Mouse (Mus musculus) urinary bladder, adult 18-20 months (tissue): Measurements from ENCODE around the gene Ston2.
"Not testable (repeated sequence)": the region's sequence is repeated elsewhere in the genome, so short reads cannot be mapped to it uniquely, and the experiment has no call there.

Experiments used
- DNase-seq, 2 experiments: peaks; one replicate each; pipeline ENCODE4 v3.0.0; 2022; ENCODE audit warnings: low spot score in 2 of 2, mixed read lengths in 2 of 2

The Ston2 gene

DNA sequence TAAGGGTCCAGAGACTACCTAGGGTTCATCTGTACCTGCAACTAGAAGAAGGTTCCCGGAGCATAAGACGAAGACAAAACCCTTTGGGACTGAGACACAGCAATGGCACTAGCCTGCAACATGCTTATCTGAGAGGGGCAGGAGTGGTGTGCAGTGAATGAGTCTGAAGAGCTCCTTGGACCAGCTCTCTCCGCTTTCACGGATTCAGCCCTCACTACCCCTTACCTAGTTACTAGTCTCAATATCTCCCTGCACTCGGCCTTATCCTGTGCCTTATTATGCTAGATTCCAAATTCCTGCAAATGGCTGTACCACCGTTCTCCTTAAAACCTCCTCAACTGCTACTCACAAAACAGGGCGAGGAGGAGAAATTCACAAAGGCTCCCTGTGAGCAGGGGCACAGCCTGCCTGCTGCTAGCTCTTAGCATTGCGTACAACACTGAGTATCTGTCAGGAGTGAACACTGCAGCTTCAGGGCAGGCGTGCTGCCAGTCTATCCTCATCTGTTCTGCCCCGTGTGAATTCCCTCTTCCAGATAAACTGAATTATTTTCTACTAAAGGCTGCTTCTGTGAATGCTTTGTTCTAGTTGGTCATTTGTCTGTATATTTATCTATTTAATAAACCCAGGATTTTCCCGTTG lies 38.5 kb downstream of the Ston2 start:
- no peak for DNase-seq

DNA sequence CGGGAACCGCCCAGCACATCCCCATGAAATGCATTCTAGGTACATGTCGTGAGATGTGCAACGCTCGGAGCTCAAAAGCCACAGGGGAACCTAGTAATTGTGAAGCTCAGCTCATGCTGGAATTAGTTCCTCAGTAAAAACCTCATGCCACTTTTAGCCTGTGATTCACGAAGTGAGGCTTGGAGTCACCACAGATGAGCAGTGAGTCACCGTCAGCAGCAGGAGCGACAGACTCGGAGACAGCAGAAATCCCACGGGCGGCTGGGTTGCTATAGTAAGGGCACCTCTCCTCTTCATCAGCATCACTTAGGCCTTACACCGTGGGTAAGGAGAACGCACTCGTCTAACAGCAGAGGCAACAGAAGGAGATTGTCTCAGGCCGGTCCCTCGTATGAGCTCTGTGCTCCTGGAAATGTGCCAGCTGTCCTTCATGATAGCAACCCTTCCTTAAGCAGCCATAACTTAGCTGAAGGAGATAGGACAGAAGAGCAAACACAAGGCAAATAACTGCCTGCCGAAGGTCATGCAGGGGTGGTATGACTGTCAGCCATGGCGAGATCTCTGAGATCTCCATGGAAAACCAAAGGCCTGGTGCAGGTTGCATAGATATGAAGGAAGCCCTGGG lies 39.8 kb downstream of the Ston2 start:
- DNase-seq: peak; percentile 18 to 25

DNA sequence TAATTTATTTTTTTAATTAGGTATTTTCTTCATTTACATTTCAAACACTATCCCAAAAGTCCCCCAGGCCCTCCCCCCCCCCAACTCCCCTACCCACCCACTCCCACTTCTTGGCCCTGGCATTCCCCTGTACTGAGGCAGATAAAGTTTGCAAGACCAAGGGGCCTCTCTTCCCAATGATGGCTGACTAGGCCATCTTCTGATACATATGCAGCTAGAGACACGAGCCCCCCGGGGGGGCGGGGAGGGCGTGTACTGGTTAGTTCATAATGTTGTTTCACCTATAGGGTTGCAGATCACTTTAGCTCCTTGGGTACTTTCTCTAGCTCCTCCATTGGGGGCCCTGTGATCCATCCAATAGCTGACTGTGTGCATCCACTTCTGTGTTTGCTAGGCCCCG lies 41.3 kb downstream of the Ston2 start:
- not testable (repeated sequence) for DNase-seq

DNA sequence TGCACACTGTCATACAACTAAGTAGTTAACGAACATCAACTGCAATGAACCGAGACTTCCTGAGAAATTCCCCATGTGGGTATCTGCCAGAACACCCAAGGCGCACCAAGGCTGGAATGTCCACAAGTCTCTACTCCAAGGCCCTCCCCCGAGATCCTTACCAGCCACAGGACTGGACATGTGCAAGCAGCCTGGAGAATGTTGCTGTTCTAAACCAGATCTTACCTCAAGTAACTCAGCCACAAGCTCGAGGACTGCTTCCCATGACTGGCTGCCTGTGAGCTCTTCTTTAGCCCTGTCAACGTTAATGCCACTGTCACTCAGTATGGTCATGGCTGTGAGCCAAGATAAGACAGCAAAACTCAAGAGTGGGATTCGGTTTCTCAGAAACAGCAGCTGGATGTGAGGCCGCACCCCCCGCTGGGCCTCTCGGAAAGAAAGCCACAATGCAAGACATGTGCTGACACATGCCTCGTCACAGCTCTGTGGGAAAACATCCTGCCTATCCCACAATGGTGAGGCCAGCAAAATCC lies 42.4 kb downstream of the Ston2 start:
- DNase-seq: peak; percentile 29 to 43

DNA sequence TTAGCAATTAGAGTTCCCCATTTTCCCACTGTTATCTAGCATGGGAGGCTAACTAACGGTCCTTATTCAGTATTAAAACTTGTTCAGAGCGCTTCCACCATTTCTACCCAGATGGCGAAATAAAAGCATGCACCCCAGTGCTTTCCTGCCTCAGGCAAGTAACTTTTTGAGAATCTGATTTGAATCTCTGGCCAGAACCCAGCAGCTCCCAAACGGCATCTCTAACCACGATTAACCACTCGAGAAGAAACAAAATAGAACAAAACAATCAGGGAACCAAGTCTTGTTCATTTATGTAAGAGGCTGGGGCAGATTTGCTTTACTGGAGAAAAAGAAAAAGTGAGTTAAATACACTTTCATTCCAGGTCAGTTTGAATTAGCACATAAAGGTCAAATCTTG lies 44.1 kb downstream of the Ston2 start:
- no peak for DNase-seq

DNA sequence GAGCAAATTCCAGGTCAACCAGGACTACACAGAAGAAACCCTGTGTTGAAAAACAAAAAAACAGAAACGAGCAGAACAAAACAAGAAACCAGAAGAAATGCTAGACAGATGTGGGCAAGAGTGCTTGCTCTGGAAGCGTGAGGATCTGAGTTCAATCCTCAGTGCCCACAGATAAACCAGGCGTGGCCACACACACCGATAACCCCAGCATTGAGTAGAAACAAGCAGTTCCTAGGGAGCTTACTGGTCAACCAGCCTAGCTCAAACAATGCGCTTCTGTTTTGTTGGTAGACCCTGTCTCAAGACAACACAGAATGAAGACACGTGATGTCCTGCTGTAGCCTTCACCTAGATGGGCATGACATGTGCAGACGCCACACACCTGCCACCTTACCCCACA lies 45.3 kb downstream of the Ston2 start:
- no peak for DNase-seq

DNA sequence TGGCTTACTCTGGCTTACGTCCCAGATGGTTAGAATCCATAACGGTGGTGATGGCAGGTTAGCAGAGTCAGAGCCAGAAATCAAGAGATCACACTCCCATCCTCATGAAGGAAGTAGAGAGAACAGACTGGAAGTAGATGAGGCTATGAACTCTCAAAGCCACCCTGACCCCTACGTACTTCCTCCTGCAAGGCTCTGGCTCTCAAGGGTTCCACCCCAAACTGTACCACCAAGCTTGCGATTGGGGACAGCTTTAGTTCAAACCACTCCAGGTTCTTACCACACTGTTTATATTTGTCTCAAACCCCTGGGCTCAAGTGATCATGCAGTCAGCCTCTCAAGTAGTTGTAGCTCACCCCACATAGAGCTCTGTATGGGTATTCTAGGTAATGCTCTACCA lies 49.8 kb downstream of the Ston2 start:
- DNase-seq: no peak

DNA sequence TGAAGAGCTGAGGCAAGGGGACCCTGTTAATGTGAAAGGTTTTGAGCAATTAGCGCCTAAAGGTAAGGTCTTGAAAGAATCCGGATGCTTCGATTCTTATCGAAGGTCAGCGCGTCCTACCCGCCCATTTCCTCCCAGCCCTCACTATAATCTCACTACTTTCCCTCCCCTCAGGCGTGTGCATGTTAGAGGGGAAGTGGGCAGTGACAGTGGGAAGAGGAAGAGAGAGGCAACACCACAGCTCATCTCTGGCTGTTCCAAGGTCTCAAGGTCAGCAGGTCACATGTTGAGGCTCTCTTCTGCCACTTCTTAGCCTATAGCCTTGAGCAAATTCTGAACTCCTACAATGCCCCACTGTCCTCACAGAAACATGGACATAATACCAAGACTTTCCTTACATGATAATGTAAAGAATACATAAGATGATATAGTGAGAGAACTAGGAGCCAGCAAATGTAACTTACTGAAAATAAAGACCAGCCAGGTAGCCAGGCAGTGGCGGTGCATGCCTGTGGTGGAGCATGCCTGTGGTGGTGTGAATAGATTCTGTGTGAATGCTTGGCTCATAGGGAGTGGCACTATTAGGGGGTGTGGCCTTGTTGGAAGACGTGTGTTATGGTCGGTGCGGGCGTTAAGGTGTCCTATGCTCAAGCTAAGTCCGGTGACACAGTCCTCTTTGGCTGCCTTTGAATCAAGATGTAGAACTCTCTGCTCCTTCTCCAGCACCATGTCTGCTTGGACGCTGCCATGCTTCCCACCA lies 51.8 kb downstream of the Ston2 start:
- DNase-seq: no peak

DNA sequence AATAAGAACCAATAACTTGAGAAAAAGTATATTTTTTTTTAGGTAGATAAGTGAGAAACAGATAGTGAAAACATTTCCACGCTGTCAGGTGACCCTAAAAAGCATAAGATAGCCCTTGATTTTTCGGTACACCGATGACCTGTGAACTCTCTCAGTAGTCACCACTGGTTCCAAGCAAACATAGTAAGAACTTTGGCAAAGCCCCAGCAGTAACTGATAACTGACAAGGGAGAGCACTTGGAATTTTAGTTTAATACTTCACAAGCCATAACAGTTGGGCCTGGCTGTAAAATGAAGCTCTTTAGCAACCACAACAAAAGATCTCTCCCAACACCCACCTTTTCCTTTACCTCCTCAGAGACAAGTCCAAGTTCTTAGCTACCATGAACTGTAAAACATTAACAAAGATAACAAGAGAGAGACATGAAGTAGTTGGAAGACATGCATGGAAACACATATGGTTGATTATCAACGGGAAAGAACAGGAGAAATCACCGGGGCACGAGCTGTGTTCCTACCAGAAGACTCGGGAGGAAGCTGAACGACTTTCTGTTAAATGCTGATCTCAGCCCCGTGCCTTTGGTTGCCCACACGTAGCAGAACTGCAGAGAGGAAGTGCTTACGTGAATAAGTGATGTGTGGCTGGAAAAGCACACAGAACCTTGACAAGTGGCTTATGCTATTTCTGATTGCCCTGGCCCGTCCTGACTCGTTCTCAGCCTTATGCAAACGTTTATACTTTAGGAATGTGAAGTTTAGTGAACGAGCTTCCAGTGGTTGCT lies 53.8 kb downstream of the Ston2 start:
- DNase-seq: no peak

DNA sequence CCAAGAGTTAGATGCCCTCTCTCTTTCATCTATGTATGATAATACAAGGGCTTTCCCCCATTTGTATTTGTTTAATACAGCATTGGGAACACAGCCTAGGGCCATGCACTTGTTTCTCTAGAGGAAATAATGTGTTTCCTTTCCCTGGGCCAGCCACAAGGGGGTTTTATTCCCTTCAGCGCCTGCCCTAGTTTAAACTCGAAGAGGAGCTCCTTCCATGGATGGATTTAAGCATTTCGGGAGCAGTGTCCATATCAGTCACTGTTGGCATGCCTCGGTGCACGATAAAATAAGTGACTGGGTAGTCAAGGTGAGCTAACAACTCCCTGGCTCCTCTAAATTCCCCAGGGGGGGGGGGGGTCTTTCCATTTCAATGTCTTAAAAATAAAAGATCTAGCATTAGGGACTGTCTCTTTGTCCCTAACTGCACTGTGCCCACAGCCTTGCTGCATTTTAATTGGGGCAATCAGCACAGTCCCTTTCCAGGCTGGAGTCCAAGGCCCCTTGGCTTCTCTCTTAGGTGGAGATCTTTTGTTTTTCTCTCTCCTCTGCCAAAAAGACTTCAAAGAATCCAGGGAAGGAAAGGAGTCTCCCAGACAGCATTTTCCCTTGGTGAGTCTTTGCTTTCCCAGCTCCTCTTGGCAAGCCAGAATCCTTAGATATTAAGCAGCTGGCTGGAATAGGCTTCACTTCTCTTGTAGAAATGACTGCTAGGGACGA lies 55.3 kb downstream of the Ston2 start:
- DNase-seq: no peak

DNA sequence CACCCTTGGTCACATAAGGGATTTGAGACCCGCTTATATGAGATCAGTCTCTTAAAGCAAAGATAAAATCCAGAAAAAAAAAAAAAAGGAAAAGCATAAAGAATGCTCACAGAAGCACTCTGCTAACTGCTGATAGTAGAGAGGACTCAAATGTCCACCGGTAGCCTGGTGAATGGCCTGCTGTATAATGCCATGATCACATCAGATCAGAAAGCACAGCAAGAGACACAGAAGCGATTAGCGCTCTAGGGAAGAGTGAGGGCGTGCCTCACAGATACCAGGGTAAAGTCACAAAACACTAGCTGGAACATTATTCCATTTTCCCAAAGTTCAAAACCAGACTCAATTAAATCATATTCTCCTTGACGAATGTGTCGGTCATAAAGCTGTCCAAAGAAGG lies 62.0 kb downstream of the Ston2 start:
- no peak for DNase-seq

DNA sequence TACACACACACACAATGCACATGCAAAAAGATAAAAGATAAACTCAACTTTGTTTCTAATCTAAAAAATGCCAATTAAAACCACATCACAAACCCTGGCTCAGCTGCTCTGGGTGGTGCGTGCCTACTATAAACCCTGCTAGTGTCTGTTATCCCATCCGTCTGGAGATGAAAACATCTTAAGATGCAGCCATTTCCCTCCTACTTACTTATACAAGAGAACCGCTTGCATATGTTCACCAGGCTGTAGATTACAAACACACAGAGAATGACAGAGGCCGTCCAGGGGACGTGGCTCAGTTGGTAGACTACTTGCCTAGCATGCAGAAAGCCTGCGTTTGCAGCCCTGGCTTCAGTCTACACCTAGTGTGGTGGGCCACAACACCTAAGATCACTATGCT lies 64.3 kb downstream of the Ston2 start:
- no peak for DNase-seq

DNA sequence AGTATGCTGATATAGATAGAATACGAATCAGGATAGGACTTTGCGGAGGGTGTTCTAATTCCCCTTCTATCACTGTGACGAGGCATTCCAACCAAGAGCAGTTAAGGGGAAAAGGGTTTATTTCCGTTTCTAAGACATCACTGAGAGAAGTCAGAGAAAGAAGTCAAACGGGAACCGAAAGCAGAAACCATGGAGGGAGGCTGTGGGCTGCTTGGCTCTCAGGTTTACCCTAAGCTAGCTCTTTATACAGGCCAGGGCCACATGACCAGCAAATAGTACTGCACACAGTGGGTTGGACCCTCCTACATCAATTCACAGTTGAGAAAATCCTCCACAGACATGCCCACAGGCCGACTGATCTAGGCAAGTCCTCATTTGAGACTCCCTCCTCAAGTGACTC lies 69.1 kb downstream of the Ston2 start:
- no peak for DNase-seq

DNA sequence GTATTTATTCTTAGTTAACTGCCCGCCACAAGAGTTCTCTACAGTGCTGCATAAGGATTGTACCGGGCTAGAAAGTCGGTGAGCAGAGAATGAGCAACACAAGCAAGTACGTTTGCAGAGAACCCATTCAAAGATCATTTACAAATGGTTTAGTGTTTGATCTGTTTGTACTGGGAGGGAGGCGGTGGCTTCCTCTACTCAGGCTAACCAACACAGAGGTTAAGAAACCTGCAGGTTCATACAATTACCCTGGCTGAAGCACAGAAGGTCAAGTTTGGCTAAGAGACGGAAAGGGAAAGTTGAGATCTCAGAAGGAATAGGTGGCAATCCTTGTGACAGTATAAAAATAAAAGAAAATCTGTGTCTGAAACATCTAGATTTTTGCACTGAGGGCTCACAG lies 72.5 kb downstream of the Ston2 start:
- DNase-seq: no peak

DNA sequence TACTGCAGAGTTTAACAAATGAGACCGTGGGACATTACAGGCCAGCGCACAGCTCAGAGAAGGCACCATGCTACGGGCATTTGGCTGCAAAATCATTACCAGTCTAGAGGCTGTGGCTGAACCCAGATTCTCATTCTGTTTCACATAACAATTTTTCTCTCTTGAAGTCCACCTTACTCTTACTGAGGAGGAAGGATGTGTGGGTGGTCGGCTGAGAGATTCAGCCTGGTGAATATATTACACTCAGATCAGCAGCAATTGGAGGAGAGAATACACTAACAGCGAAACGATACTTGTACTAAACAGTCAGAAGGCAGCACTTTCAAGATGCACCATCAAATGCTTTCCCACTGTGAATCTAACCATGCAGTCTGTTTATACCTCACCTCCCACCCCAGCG lies 74.8 kb downstream of the Ston2 start:
- no peak for DNase-seq

DNA sequence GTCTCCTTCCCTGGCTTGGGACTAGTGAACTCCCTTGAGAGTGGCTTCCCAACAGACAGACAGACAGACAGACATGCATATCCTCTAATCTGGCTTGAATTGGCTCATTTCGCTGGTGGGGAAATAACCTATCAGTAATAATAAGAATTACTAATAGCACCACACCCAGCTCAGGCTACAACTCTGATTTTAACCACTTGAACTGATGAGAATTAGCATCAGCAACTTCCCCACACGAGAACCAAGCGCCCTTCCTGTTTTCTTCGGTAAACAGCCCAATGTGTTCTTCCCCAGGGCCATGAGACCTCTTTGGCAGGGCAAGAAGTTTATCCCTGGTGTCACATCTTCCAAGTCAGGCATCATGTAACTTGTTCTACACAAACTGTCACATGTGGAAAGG lies 76.5 kb downstream of the Ston2 start:
- no peak for DNase-seq

DNA sequence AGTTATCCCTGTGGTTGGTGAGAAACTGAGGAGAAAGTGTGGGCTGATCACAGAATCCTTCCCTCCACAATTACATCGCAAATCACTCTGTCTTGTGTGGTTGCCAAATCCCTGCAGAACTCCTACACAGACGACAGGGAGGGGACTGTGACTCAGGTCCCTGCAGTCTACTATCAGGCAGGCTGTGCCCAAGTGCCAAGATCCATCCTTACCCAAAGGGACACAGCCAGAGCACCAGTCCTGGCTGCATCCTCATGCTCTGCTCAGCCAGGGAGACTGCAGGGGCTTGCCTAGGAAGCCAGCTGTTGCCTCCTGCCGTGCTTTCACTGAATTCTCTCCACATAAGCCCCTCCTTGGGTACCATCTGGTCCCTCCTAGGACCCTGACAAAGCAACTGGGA lies 77.3 kb downstream of the Ston2 start:
- no peak for DNase-seq

DNA sequence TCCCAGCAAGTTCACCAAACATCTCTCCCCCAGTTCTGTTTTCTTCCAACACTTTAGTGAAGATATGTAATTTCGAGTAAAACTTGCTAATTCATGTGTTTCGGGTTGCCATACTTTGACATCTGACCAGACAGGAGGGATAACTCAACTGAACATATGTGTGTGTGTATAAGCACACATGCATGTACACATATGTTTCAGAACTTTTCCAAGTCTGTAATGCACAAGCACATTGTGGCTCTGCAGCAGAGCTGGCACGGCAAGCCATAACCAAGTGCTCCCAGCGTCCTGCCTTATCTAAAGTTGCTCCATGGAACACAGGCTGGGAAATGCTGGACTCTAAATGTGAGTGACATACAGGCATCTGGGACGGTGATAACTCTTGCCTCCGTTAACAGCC lies 78.6 kb downstream of the Ston2 start:
- no peak for DNase-seq

DNA sequence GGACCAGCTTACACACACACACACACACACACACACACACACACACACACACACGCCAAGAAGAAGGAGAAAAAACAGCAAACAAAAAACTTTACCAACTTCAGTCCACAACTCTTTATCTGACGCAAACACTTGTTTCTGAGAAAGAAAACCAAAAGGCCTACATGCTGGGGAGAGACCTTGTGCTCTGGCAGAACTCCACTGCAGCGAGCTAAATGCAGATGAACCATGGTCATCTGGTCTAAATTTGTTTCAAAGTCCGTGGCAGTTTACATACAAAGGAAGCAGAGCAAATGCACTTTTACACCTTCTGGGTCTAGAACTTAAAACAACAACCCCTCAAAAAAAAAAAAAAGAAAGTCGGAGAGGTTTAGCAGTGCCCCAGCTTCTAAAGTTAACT lies 79.0 kb downstream of the Ston2 start:
- DNase-seq: no peak

DNA sequence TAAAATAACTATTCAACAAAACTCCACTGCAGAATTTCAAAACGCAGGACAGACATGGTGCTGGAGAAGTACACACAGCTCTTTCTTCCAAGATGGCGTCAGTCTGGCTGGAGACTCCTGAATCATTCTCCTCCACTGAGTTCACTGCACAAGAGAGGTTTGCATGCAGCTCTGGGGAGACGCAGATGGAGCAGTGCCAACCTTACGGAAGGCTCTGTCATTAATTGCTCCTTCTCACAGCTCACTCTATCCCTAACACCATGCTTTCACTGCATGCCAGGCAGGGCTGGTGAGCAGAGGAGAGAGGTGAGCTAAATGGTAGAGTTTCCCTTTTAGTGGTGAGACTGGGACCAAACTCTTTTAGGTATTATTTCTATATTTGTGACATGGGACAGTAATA lies 80.4 kb downstream of the Ston2 start:
- DNase-seq: no peak

DNA sequence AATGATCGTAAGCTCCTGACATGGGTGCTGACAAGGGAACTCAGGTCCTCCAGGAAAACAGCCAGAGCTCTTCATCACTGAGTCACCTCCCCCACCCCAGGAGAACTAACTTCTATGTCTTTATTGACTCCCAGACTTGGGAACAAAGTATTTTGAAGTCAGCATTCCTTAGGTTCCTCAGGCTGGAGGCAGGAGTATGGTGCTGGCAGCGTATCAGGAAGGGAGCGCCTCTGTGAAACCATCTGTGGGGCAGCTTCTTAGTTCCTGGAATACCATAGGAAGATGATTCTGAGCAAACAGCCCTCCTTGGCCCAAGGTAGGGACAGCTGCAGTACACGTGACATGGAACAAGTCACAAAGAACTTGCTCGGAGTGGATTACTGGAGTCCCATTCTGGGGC lies 84.7 kb downstream of the Ston2 start:
- DNase-seq: no peak

DNA sequence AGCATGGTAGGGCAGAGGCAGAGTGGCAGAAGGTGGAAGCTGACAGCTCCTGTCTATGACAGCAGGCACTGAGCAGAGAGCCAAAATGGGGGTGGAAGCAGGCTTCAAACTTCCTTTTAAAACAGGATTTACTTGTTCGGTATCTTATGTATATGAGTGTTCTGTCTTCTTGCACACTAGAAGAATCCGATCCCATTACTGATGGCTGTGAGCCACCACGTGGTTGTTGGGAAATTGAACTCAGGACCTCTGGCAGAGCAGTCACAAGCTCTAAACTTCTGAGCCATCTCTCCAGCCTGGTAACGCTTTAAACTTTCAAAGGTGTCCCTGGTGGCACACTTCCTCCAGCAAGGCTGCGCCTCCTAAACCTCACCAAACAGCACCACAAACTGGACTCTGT lies 85.4 kb downstream of the Ston2 start:
- no peak for DNase-seq
